Mouse (Mus musculus): ENCODE data around the gene Gm5930. TPM values are rescaled to one million over a fixed set of nuclear protein-coding genes. Genes with fewer than 3 reads are reported as not detected.
"Not testable (repeated sequence)": the region's sequence is repeated elsewhere in the genome, so short reads cannot be mapped to it uniquely, and the experiment has no call there.

Gene Gm5930
- not detected in 2 replicates for polyA plus RNA-seq (2011; ENCODE audit: insufficient read depth, insufficient read length, low replicate concordance, missing spikeins)

- WGBS = no CpG with 5 or more reads among the region's 2 CpGs
- not testable (repeated sequence) for H3K4me1 ChIP-seq (ENCODE audit: control insufficient read depth, insufficient read depth, low read length); H3K27ac ChIP-seq (ENCODE audit: control insufficient read depth, insufficient read depth, low read depth, low read length, poor library complexity); H3K4me3 ChIP-seq (replicated peaks; ENCODE audit: control insufficient read depth, low read depth, low read length)
These were observed at the start of gene Gm5930 for GRCm38 (mm10) chr14:44338484-44338883. Gm5930 (minus strand) TSS chr14:44338584.

GRCm38 (mm10) chr14:44384233-44384632 lies 45.8 kb upstream of the Gm5930 start:
- not testable (repeated sequence) for H3K4me3 ChIP-seq (replicated peaks; ENCODE audit: control insufficient read depth, low read depth, low read length); H3K27ac ChIP-seq (ENCODE audit: control insufficient read depth, insufficient read depth, low read depth, low read length, poor library complexity); H3K4me1 ChIP-seq (ENCODE audit: control insufficient read depth, insufficient read depth, low read length)
- 71% methylated on average over 4 of the region's 4 CpGs for WGBS

GRCm38 (mm10) chr14:44365057-44365456 lies 26.7 kb upstream of the Gm5930 start, which contains the start of gene Gm8229:
Gm8229 (plus strand) TSS chr14:44365357.
- not testable (repeated sequence) for H3K4me1 ChIP-seq (ENCODE audit: control insufficient read depth, insufficient read depth, low read length); H3K27ac ChIP-seq (ENCODE audit: control insufficient read depth, insufficient read depth, low read depth, low read length, poor library complexity); H3K4me3 ChIP-seq (replicated peaks; ENCODE audit: control insufficient read depth, low read depth, low read length)
- WGBS = 86% methylated on average over 4 of the region's 4 CpGs

GRCm38 (mm10) chr14:44362301-44362700 lies 23.9 kb upstream of the Gm5930 start:
- H3K27ac ChIP-seq (ENCODE audit: control insufficient read depth, insufficient read depth, low read depth, low read length, poor library complexity); H3K4me1 ChIP-seq (ENCODE audit: control insufficient read depth, insufficient read depth, low read length); H3K4me3 ChIP-seq (replicated peaks; ENCODE audit: control insufficient read depth, low read depth, low read length): not testable (repeated sequence)

- not testable (repeated sequence) for H3K4me3 ChIP-seq (replicated peaks; ENCODE audit: control insufficient read depth, low read depth, low read length); H3K4me1 ChIP-seq (ENCODE audit: control insufficient read depth, insufficient read depth, low read length); H3K27ac ChIP-seq (ENCODE audit: control insufficient read depth, insufficient read depth, low read depth, low read length, poor library complexity)
- 42% methylated on average over 2 of the region's 2 CpGs for WGBS
These were observed 23.0 kb upstream of the Gm5930 start for GRCm38 (mm10) chr14:44361416-44361815.

- WGBS = 66% methylated on average over 4 of the region's 4 CpGs
- not testable (repeated sequence) for H3K27ac ChIP-seq (ENCODE audit: control insufficient read depth, insufficient read depth, low read depth, low read length, poor library complexity); H3K4me3 ChIP-seq (replicated peaks; ENCODE audit: control insufficient read depth, low read depth, low read length); H3K4me1 ChIP-seq (ENCODE audit: control insufficient read depth, insufficient read depth, low read length)
These were observed 26.3 kb downstream of the Gm5930 start for GRCm38 (mm10) chr14:44312049-44312448.

- H3K4me1 ChIP-seq (ENCODE audit: control insufficient read depth, insufficient read depth, low read length); H3K4me3 ChIP-seq (replicated peaks; ENCODE audit: control insufficient read depth, low read depth, low read length); H3K27ac ChIP-seq (ENCODE audit: control insufficient read depth, insufficient read depth, low read depth, low read length, poor library complexity): not testable (repeated sequence)
- WGBS = 74% methylated on average over 2 of the region's 2 CpGs
These were observed 53.1 kb downstream of the Gm5930 start, which contains the start of gene Gm8220 for GRCm38 (mm10) chr14:44285280-44285679. Gm8220 (plus strand) TSS chr14:44285580.

Other genes starting within 250 kb of the Gm5930 start
- gene Ear2, start 235.9 kb downstream of the Gm5930 start, polyA plus RNA-seq (2011; ENCODE audit: insufficient read depth, insufficient read length, low replicate concordance, missing spikeins) = 13.7 and 37.7 TPM in 2 replicates
- gene Gm3327, start 214.7 kb downstream of the Gm5930 start, polyA plus RNA-seq (2011; ENCODE audit: insufficient read depth, insufficient read length, low replicate concordance, missing spikeins) = not detected in 2 replicates
- not detected in 2 replicates for gene Gm8212, start 140.9 kb downstream of the Gm5930 start, polyA plus RNA-seq (2011; ENCODE audit: insufficient read depth, insufficient read length, low replicate concordance, missing spikeins)
- gene 4930503E14Rik, start 125.3 kb downstream of the Gm5930 start, polyA plus RNA-seq (2011; ENCODE audit: insufficient read depth, insufficient read length, low replicate concordance, missing spikeins) = not detected in 2 replicates
- gene Gm8220, start 53.0 kb downstream of the Gm5930 start, polyA plus RNA-seq (2011; ENCODE audit: insufficient read depth, insufficient read length, low replicate concordance, missing spikeins) = not detected in 2 replicates
- gene Gm8229, start 26.8 kb upstream of the Gm5930 start, polyA plus RNA-seq (2011; ENCODE audit: insufficient read depth, insufficient read length, low replicate concordance, missing spikeins) = not detected in 2 replicates
- not detected in 2 replicates for gene Gm3371, start 72.1 kb upstream of the Gm5930 start, polyA plus RNA-seq (2011; ENCODE audit: insufficient read depth, insufficient read length, low replicate concordance, missing spikeins)
- gene Gm8232, start 95.1 kb upstream of the Gm5930 start, polyA plus RNA-seq (2011; ENCODE audit: insufficient read depth, insufficient read length, low replicate concordance, missing spikeins) = not detected in 2 replicates
- not detected in 2 replicates for gene BC061237, start 153.9 kb upstream of the Gm5930 start, polyA plus RNA-seq (2011; ENCODE audit: insufficient read depth, insufficient read length, low replicate concordance, missing spikeins)
- gene Gm17093, start 179.7 kb upstream of the Gm5930 start, polyA plus RNA-seq (2011; ENCODE audit: insufficient read depth, insufficient read length, low replicate concordance, missing spikeins) = not detected in 2 replicates
- not detected in 2 replicates for gene Gm8247, start 244.6 kb upstream of the Gm5930 start, polyA plus RNA-seq (2011; ENCODE audit: insufficient read depth, insufficient read length, low replicate concordance, missing spikeins)

Measured in bone marrow, adult 2 months (tissue).